Mouse (Mus musculus): ENCODE measurements around the gene Mob3b.

GRCm38 (mm10) chr4:35135806-35136205 lies 21.5 kb downstream of the Mob3b start:
- TF ChIP-seq POLR2A (IDR thresholded peaks at IDR 0.05; ENCODE audit: control insufficient read depth, extremely low read depth, insufficient read depth, low read length, poor library complexity) (no peak), CTCF (IDR thresholded peaks at IDR 0.05; ENCODE audit: borderline replicate concordance, control insufficient read depth, extremely low read depth, insufficient read depth, low read length, poor library complexity) (no peak)
